Mouse (Mus musculus) limb, embryonic 13.5 days (tissue): ENCODE results near the gene Tas2r105. TPM values are rescaled to one million over a fixed set of nuclear protein-coding genes. Genes with fewer than 3 reads are reported as not detected.

Experiments
- ATAC-seq: fragments of 200-750 bp; cut with Nextera tagmentation; 2 replicates; pipeline ENCODE4 v1.8.0; 2017; ENCODE audit warnings: low read depth, moderate number of reproducible peaks, moderate TSS enrichment; ENCODE audit not compliant: low FRiP score
- H3K27ac ChIP-seq: fragments of 300-500 bp; sonication (generic); 2 replicates; pipeline ENCODE4 v1.5.1; 2015; ENCODE audit warnings: inconsistent platforms, mild to moderate bottlenecking, moderate library complexity
- H3K27me3 ChIP-seq: fragments of 300-500 bp; sonication (generic); 2 replicates; pipeline ENCODE4 v1.6.1; 2015; ENCODE audit warnings: mild to moderate bottlenecking, inconsistent platforms
- H3K36me3 ChIP-seq: fragments of 300-500 bp; sonication (generic); 2 replicates; pipeline ENCODE4 v1.6.1; 2015; ENCODE audit warnings: inconsistent platforms, mild to moderate bottlenecking, moderate library complexity
- H3K4me1 ChIP-seq: fragments of 300-500 bp; sonication (generic); 2 replicates; pipeline ENCODE4 v1.6.1; 2015; ENCODE audit warnings: inconsistent platforms
- H3K4me2 ChIP-seq: fragments of 300-500 bp; sonication (generic); replicated peaks from 2 replicates; pipeline ENCODE4 v1.6.1; 2015; ENCODE audit warnings: inconsistent platforms, mild to moderate bottlenecking, moderate library complexity
- H3K4me3 ChIP-seq: fragments of 300-500 bp; sonication (generic); 2 replicates; pipeline ENCODE4 v1.5.1; 2015; ENCODE audit warnings: moderate library complexity, mild to moderate bottlenecking, inconsistent platforms
- H3K9ac ChIP-seq: fragments of 300-500 bp; sonication (generic); 2 replicates; pipeline ENCODE4 v1.6.1; 2015; ENCODE audit warnings: mild to moderate bottlenecking, inconsistent platforms
- H3K9me3 ChIP-seq: fragments of 300-500 bp; sonication (generic); 2 replicates; pipeline ENCODE4 v1.6.1; 2016; ENCODE audit warnings: inconsistent platforms
- WGBS: fragments of 180-500 bp; shearing (Covaris S2); methylation state at CpG from one replicate; pipeline ENCODE4 v1.1.7; 2015; 5-methylcytosine and 5-hydroxymethylcytosine counted together
- polyA plus RNA-seq: library from polyadenylated mRNA; unstranded; fragments of >200 nt; fragmentation: Nextera tagmentation; extraction: Ambion mirVana; gene quantifications from 2 replicates; pipeline ENCODE4 v1.2.1, GENCODE M21; 2015

The Tas2r105 gene
- polyA plus RNA-seq: not detected in 2 replicates

DNA sequence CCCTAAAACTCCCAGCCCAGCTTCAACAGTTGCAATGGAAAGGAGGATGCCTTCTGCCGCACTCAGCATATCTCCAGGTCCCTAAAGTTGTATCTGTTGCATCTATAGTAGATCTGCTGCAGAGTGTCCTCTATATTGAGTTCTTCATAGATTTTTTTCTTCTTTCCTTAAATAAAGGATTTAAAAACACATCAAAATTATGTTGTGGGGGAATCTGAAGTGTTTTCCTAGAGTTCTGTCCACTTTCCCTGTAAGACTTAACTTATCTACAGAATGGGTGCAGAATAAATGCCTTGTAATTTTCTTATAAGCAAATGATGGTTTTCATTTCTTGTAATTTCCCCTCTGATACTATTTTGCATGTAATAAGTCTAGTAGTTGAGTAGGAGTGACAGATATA is at the start of gene Tas2r105:
Gene Tas2r105, minus strand, starts transcription at position 101 of the 400 bp plus-strand sequence.
- Histone ChIP-seq H3K27me3 (no peaks in the 10 kb centered on the region), H3K4me2 (no peak within 1 kb of the TSS), H3K9me3 (peaks cover 18% of the 10 kb centered on the region), H3K27ac (no peak within 1 kb of the TSS), H3K4me1 (no peaks in the 10 kb centered on the region), H3K4me3 (no peak within 1 kb of the TSS), H3K36me3 (no peaks in the 10 kb centered on the region), H3K9ac (no peak within 1 kb of the TSS)
- 86% methylated on average over 1 of the region's 1 CpGs for WGBS
- ATAC-seq: no peak

DNA sequence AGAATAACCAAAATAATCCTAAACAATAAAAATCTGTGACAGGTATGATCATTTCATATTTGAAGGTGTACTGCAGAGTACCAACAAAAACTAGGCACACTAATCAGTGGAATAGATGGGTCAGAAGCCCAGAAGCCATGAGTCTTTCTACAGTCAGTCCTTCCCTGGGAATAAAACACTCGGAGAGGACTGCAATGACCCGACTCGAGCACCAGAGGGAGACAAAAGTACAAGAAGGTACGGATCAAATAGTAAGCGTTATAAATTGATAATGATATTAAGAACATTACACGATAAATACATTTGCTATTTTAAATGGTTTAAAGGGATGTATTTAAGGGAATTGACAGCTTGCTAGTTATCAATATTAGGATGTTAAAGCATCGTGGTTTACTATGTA is 25.5 kb upstream of the Tas2r105 start:
- 47% methylated on average over 7 of the region's 7 CpGs for WGBS
- no peak for ATAC-seq
- H3K27ac ChIP-seq: no peak overlapping the region
- H3K4me1 ChIP-seq: no peaks in the 10 kb centered on the region
- no peak overlapping the region for H3K4me2 ChIP-seq
- H3K9ac ChIP-seq: no peak overlapping the region
- no peaks in the 10 kb centered on the region for H3K27me3 ChIP-seq
- no peaks in the 10 kb centered on the region for H3K36me3 ChIP-seq
- peaks cover 12% of the 10 kb centered on the region for H3K9me3 ChIP-seq
- no peak overlapping the region for H3K4me3 ChIP-seq

DNA sequence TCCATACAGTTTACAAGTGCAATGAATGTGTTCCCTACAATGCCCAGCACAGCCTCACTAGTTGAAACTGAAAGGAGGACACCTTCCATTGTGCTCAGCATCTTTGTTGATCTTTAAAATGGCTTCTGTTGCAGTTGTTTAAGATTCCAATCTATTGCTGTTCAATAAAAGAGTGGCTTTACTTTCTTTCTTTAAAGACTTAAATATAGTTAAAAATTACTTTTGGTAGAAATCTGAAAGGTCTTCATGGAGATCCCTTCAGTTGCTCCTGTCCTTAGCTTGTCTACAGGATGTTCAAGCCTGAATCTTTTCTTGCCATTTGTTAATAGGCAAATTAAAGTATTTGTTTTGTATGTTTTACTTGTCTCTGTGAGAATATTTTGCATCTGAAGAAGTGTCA is 2.7 kb upstream of the Tas2r105 start, which contains the start of gene Tas2r114:
Gene Tas2r114, minus strand, starts transcription at position 101 of the 400 bp plus-strand sequence.
- no peak within 1 kb of the TSS for H3K27ac ChIP-seq

DNA sequence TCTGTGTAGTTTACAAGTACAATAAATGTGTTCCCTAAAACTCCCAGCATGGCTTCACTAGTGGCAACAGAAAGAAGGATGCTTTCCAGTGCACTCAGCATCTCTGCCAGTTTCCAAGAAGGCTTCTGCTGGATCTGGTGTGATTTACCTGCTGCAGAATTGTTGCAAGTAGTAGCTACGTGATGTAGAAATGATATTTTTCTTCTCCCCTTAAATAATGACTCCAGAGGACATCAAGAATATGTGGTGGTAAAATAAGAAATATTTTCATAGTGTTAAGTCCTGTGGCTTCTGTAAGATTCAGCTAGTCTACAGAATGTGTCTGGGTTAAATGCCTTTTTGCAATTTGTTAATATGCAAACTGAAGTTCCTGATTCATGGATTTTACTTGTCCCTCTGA is 1.7 kb downstream of the Tas2r105 start, which contains the start of gene Tas2r104:
Gene Tas2r104, minus strand, starts transcription at position 101 of the 400 bp plus-strand sequence.
- H3K9ac ChIP-seq: no peak within 1 kb of the TSS
- no peaks in the 10 kb centered on the region for H3K36me3 ChIP-seq
- H3K27me3 ChIP-seq: no peaks in the 10 kb centered on the region
- H3K27ac ChIP-seq: no peak within 1 kb of the TSS
- peaks cover 10% of the 10 kb centered on the region; the same call in 1 of the 2 replicates for H3K9me3 ChIP-seq
- H3K4me3 ChIP-seq: no peak within 1 kb of the TSS
- H3K4me1 ChIP-seq: no peaks in the 10 kb centered on the region
- H3K4me2 ChIP-seq: no peak within 1 kb of the TSS
- WGBS: 80% methylated on average over 1 of the region's 1 CpGs
- no peak for ATAC-seq

More for the DNA sequence above, 2.7 kb upstream of the Tas2r105 start, which contains the start of gene Tas2r114:
- ATAC-seq: no peak
- no peak within 1 kb of the TSS for H3K9ac ChIP-seq
- no peak within 1 kb of the TSS for H3K4me2 ChIP-seq
- no peak within 1 kb of the TSS for H3K4me3 ChIP-seq
- peaks cover 21% of the 10 kb centered on the region for H3K9me3 ChIP-seq
- H3K27me3 ChIP-seq: no peaks in the 10 kb centered on the region
- no peaks in the 10 kb centered on the region for H3K4me1 ChIP-seq
- H3K36me3 ChIP-seq: no peaks in the 10 kb centered on the region

DNA sequence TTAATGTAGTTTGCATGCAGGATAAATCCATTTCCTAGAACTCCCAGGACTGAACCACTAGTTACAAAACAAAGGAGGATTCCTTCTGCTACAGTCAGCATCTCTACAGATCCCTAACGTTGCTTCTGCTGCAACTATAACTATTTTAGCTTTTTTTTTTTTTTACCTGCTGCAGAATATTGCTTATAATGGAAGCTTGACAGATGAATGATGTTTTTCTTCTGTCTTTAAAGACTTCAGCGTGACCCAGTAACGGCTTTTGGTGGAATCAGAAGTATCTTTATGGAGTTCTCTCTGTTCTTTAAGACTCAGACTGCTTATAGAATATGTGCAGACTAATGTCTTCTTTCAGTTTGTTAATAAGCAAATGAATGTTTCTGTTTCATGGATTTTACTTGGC is 8.5 kb downstream of the Tas2r105 start, which contains the start of gene Tas2r106:
Gene Tas2r106, minus strand, starts transcription at position 101 of the 400 bp plus-strand sequence.
- no peak within 1 kb of the TSS for H3K9ac ChIP-seq
- WGBS: 75% methylated on average over 3 of the region's 3 CpGs
- no peak within 1 kb of the TSS for H3K27ac ChIP-seq
- no peak within 1 kb of the TSS for H3K4me2 ChIP-seq
- no peaks in the 10 kb centered on the region for H3K36me3 ChIP-seq
- no peak within 1 kb of the TSS for H3K4me3 ChIP-seq
- H3K9me3 ChIP-seq: peaks cover 12% of the 10 kb centered on the region
- H3K4me1 ChIP-seq: no peaks in the 10 kb centered on the region
- H3K27me3 ChIP-seq: no peaks in the 10 kb centered on the region
- no peak for ATAC-seq

DNA sequence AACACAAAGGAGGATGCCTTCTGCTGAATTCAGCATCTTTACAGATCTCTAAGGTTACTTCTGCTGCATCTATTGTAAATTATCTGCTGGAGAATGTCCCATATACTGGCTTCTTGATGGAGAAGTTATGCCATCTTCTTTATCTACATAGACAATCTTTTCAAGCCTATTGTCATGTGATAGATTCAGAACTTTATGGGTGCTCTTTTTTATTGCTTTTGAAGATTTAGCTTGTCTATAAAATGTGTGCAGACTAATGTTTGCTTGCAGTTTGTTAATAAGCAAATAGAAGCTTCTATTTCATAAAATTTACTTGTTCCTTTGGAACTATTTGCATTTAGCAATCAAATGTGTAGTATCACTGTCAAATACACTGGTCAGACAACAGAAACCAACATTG is 27.2 kb downstream of the Tas2r105 start, which contains the start of gene Tas2r107:
Gene Tas2r107, minus strand, starts transcription at position 101 of the 400 bp plus-strand sequence.
- no peak within 1 kb of the TSS for H3K4me3 ChIP-seq
- H3K36me3 ChIP-seq: no peaks in the 10 kb centered on the region
- H3K9me3 ChIP-seq: peaks cover 3% of the 10 kb centered on the region; the same call in 1 of the 2 replicates
- H3K9ac ChIP-seq: no peak within 1 kb of the TSS
- no peak within 1 kb of the TSS for H3K4me2 ChIP-seq
- no peaks in the 10 kb centered on the region for H3K4me1 ChIP-seq
- H3K27me3 ChIP-seq: no peaks in the 10 kb centered on the region
- ATAC-seq: no peak
- H3K27ac ChIP-seq: no peak within 1 kb of the TSS

Other genes starting within 250 kb of the Tas2r105 start
- gene 5430401F13Rik, start 201.1 kb downstream of the Tas2r105 start, polyA plus RNA-seq: not detected in 2 replicates
- 0.25 TPM in 1 of 2 replicates, not detected in the other for gene Gm6619, start 201.1 kb downstream of the Tas2r105 start, polyA plus RNA-seq
- not detected in 2 replicates for gene Tas2r130, start 56.6 kb downstream of the Tas2r105 start, polyA plus RNA-seq
- not detected in 2 replicates for gene Tas2r107, start 27.3 kb downstream of the Tas2r105 start, polyA plus RNA-seq
- gene Tas2r106, start 8.6 kb downstream of the Tas2r105 start, polyA plus RNA-seq: not detected in 2 replicates
- gene Tas2r104, start 1.8 kb downstream of the Tas2r105 start, polyA plus RNA-seq: not detected in 2 replicates
- gene Tas2r114, start 2.6 kb upstream of the Tas2r105 start, polyA plus RNA-seq: not detected in 2 replicates